Mouse (Mus musculus) cortical plate, adult 2 months (tissue): ENCODE results near the gene Ptprg.

ENCODE experiments used
- CTCF ChIP-seq: fragments of 200-500 bp; IDR thresholded peaks from 2 replicates; pipeline ENCODE4 v1.5.1; 2011; ENCODE audit warnings: mild to moderate bottlenecking, control low read depth, low read length; ENCODE audit not compliant: insufficient read depth; ENCODE audit errors: extremely low read depth
- POLR2A ChIP-seq: fragments of 200-500 bp; IDR thresholded peaks from 2 replicates; pipeline ENCODE4 v1.6.1; 2011; ENCODE audit warnings: mild to moderate bottlenecking, low read length, control low read depth; ENCODE audit not compliant: insufficient read depth; ENCODE audit errors: extremely low read depth

DNA sequence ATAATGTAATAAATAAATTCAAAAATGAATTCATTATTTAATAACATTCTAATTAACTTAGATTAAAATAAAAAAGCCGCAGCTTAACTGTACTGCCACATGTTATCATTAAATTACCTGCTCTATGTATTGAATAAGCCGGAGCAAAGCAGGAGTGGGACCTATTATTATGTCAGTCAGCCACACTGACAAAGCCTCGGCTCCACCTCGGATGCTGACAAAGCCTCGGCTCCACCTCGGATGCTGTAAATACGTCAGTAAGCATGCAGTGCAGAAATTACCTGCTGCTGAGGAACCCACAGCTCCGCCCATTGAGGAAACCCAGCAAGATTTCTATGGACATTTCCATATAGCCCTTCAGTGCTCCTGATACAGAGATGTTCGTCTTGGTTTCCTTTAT, 429.7 kb downstream of the Ptprg start:
- TF ChIP-seq POLR2A (no peak), CTCF (no peak)
